Mouse (Mus musculus) left cerebral cortex, adult 2 months (tissue): ENCODE results near the gene Abcb8. TPM values are rescaled to one million over a fixed set of nuclear protein-coding genes. Genes with fewer than 3 reads are reported as not detected.

ENCODE experiments used
- DNase-seq, 2 experiments: peaks; one replicate each; pipeline ENCODE4 v3.0.0; 2021 to 2022; ENCODE audit warnings: low spot score in 2 of 2, mixed read lengths in 1 of 2; ENCODE audit errors: extremely low spot score in 1 of 2
- H3K27ac ChIP-seq: fragments of 200-600 bp; 2 replicates; pipeline ENCODE4 v1.8.1; 2022
- H3K4me3 ChIP-seq: fragments of 200-600 bp; 2 replicates; pipeline ENCODE4 v1.8.1; 2022
- CTCF ChIP-seq: fragments of 200-600 bp; IDR thresholded peaks from 2 replicates; pipeline ENCODE4 v1.8.1; 2022; ENCODE audit warnings: antibody characterized with exemption, mild to moderate bottlenecking, moderate library complexity
- intact Hi-C: fragments of 180-260 bp; cut with DNase I; formaldehyde crosslinking; loops from one replicate; pipeline ENCODE4 v1.15.1; 2025
- long read RNA-seq, 2 experiments: library from polyadenylated mRNA; stranded (forward); transcript quantifications; one replicate each; pipeline ENCODE4 v2.0.0; 2021; ENCODE audit warnings: borderline mapping rate in 2 of 2
- total RNA-seq, 2 experiments: library from RNA; stranded (reverse); gene quantifications; 2 replicates each; pipeline ENCODE4 v1.2.3; 2021

Gene Abcb8
- 10 to 100 TPM; 45.3 to 54.9 TPM for total RNA-seq
- long read RNA-seq, experiment 1, transcript Abcb8-201 (16 exons, 2,939 nt) = major isoform, 30 of 49 reads
- long read RNA-seq, experiment 1, partial matches to known transcripts = 6 of 49 reads
- long read RNA-seq, experiment 1, other reads (novel, unspliced or antisense) = 13 of 49 reads
- long read RNA-seq, experiment 2, transcript Abcb8-201 (16 exons, 2,939 nt) = major isoform, 34 of 59 reads
- long read RNA-seq, experiment 2, partial matches to known transcripts = 8 of 59 reads
- long read RNA-seq, experiment 2, other reads (novel, unspliced or antisense) = 17 of 59 reads

GRCm38 (mm10) chr5:24393392-24393997 is at the start of gene Abcb8:
Gene Abcb8, plus strand, starts transcription at chr5:24393663.
- peak within 1 kb of the TSS; percentile 70 for H3K4me3 ChIP-seq
- H3K27ac ChIP-seq = peak within 1 kb of the TSS; percentile 96
- peak; percentile 84 to 89 for DNase-seq
- intact Hi-C loops = no loop called here
- TF ChIP-seq CTCF = peak; percentile 97

DNA sequence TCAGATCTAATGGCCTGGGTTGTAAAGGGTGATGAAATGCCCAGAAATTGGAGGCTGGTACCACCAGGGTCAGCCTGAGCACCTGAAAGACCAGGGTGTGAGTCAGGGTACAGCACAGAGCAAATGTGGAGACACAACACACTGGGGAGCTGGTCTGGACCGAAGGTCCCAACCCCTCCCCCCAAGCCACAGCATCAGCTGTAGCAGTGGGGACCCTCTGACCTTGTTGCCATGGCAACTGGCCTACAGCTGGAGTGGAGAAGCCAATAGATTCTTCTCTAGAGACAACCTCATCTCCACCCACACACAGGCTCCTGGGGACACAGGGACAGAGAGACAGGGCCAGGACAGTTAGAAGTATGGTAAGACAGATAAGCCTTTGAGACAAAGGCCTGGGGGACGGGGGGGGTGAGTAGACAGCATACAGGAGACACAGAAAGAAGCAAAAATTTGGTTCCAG is 49.5 kb upstream of the Abcb8 start:
- Histone ChIP-seq H3K27ac (no peak overlapping the region), H3K4me3 (no peak overlapping the region)
- intact Hi-C loops = no loop called here
- no peak for DNase-seq
- TF ChIP-seq CTCF = no peak

DNA sequence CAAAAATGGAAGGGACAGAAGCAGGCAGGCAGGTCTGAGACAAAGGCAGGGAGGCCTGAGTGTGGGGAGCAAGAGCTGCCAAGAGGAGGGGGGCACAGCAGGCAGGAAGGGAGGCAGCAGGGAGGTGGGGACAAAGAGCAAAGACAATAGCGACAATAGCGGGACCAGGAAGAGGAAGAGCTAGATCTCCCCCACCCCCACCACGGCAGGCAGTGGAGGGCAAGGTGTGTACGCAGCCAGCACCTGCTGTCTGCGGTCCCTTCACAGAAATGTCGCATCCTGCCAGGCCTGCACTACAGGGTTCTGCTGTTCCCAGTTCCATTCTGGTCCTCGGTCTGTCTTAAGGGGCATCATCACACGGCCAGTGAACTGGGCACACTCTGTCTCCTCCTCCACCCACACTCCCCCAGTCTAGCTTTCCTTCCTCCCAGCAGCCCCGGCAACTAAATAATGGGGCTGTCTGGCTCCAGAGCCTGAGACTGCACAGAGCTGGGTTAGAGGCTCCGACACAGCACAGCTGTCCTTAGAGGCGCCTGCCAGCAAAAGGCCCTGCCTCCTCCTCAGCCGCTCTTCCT is 48.9 kb upstream of the Abcb8 start:
- intact Hi-C loops = no loop called here
- Histone ChIP-seq H3K27ac (no peak overlapping the region), H3K4me3 (no peak overlapping the region)
- no peak for TF ChIP-seq CTCF
- DNase-seq = no peak

- intact Hi-C loops = no loop called here
- no peak for TF ChIP-seq CTCF
Measured at GRCm38 (mm10) chr5:24346313-24346712, 47.1 kb upstream of the Abcb8 start.

GRCm38 (mm10) chr5:24347186-24347875 is 46.1 kb upstream of the Abcb8 start:
- DNase-seq = no peak
- no peak overlapping the region for H3K27ac ChIP-seq
- intact Hi-C loops = no loop called here
- H3K4me3 ChIP-seq = no peak overlapping the region
- TF ChIP-seq CTCF = no peak

More at GRCm38 (mm10) chr5:24346313-24346712, 47.1 kb upstream of the Abcb8 start:
- Histone ChIP-seq H3K4me3 (no peak overlapping the region), H3K27ac (no peak overlapping the region)
- DNase-seq = no peak

DNA sequence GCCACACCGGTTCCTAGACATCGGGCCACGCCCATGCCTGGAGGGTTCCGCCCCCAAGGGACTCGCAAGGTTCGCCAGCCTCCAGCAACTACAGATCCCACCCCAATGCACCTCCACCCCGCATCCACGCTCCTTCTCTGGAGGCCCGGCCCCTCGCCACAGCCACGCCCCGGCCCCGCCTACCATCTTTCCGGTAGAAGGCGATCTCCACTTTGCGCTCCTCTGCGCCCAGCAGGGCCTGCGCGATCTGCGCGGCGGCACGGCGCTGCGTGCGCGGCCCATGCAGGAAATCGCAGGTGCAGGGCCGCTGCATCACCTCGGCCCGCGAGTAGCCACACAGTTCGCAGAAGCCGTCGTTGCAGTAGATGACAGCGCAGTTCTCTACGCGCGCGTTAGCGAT is 45.3 kb upstream of the Abcb8 start:
- DNase-seq = peak; percentile 67 to 77

GRCm38 (mm10) chr5:24348546-24348945 is 44.9 kb upstream of the Abcb8 start:
- Histone ChIP-seq H3K27ac (no peak overlapping the region), H3K4me3 (peak overlapping the region; percentile 53)
- no peak for DNase-seq
- no peak for TF ChIP-seq CTCF
- intact Hi-C loops = no loop called here

More for the DNA sequence above, 45.3 kb upstream of the Abcb8 start:
- no peak for TF ChIP-seq CTCF
- Histone ChIP-seq H3K27ac (no peak overlapping the region), H3K4me3 (peak overlapping the region; percentile 53)
- intact Hi-C loops = no loop called here

GRCm38 (mm10) chr5:24350073-24350472 is 43.4 kb upstream of the Abcb8 start:
- DNase-seq = no peak
- Histone ChIP-seq H3K4me3 (no peak overlapping the region; the same call in 1 of the 2 replicates), H3K27ac (no peak overlapping the region)
- intact Hi-C loops = no loop called here
- no peak for TF ChIP-seq CTCF

- Histone ChIP-seq H3K4me3 (peak overlapping the region; percentile 67), H3K27ac (no peak overlapping the region)
- intact Hi-C loops = no loop called here
- TF ChIP-seq CTCF = no peak
- no peak for DNase-seq
Measured at GRCm38 (mm10) chr5:24350531-24351250, 42.8 kb upstream of the Abcb8 start.

GRCm38 (mm10) chr5:24351278-24351677 is 42.2 kb upstream of the Abcb8 start, which contains the start of gene Kcnh2:
Gene Kcnh2, minus strand, starts transcription at chr5:24351604.
- Histone ChIP-seq H3K4me3 (peak within 1 kb of the TSS; percentile 67), H3K27ac (peak within 1 kb of the TSS; percentile 84)
- intact Hi-C loops = no loop called here
- TF ChIP-seq CTCF = no peak
- DNase-seq = peak in 1 of 2 experiments; percentile 30

- H3K4me3 ChIP-seq = peak overlapping the region; percentile 67
- no peak for TF ChIP-seq CTCF
- intact Hi-C loops = no loop called here
- peak overlapping the region; percentile 84 for H3K27ac ChIP-seq
- DNase-seq = peak; percentile 90 to 92
Measured at GRCm38 (mm10) chr5:24351701-24352171, 41.7 kb upstream of the Abcb8 start.
